Mouse (Mus musculus): Measurements from ENCODE around the gene Ncf2.

Gene Ncf2

GRCm38 (mm10) chr1:152807619-152808391 is 7.8 kb downstream of the Ncf2 start:
- no peaks in the 10 kb centered on the region for H3K36me3 ChIP-seq (ENCODE audit: insufficient read depth, low read length)
- no peaks in the 10 kb centered on the region for H3K9me3 ChIP-seq (ENCODE audit: low read length)
- peak overlapping the region; percentile 53 for H3K4me3 ChIP-seq (replicated peaks; ENCODE audit: low read length)
- TF ChIP-seq CTCF (conservative IDR thresholded peaks at IDR 0.05; ENCODE audit: low read length): no peak
- TF ChIP-seq POU5F1 (IDR thresholded peaks at IDR 0.05; ENCODE audit: borderline replicate concordance, low read length): no peak
- no peak for TF ChIP-seq NANOG (IDR thresholded peaks at IDR 0.05; ENCODE audit: borderline replicate concordance, low read length)
- no peaks in the 10 kb centered on the region for H3K27me3 ChIP-seq (ENCODE audit: insufficient read depth, low read length)
- peaks cover 61% of the 10 kb centered on the region for H3K4me1 ChIP-seq (replicated peaks; ENCODE audit: low read depth, low read length)

- Histone ChIP-seq H3K27me3 (ENCODE audit: insufficient read depth, low read length) (no peaks in the 10 kb centered on the region), H3K4me3 (replicated peaks; ENCODE audit: low read length) (peak overlapping the region; percentile 53), H3K36me3 (ENCODE audit: insufficient read depth, low read length) (no peaks in the 10 kb centered on the region), H3K9me3 (ENCODE audit: low read length) (no peaks in the 10 kb centered on the region), H3K4me1 (replicated peaks; ENCODE audit: low read depth, low read length) (peaks cover 65% of the 10 kb centered on the region)
- TF ChIP-seq CTCF (conservative IDR thresholded peaks at IDR 0.05; ENCODE audit: low read length): no peak
- no peak for TF ChIP-seq NANOG (IDR thresholded peaks at IDR 0.05; ENCODE audit: borderline replicate concordance, low read length)
- TF ChIP-seq POU5F1 (IDR thresholded peaks at IDR 0.05; ENCODE audit: borderline replicate concordance, low read length): no peak
These were observed 8.3 kb downstream of the Ncf2 start for GRCm38 (mm10) chr1:152808392-152808680.

- no peak for TF ChIP-seq NANOG (IDR thresholded peaks at IDR 0.05; ENCODE audit: borderline replicate concordance, low read length)
- no peak for TF ChIP-seq POU5F1 (IDR thresholded peaks at IDR 0.05; ENCODE audit: borderline replicate concordance, low read length)
- TF ChIP-seq CTCF (conservative IDR thresholded peaks at IDR 0.05; ENCODE audit: low read length): no peak
- Histone ChIP-seq H3K27me3 (ENCODE audit: insufficient read depth, low read length) (no peaks in the 10 kb centered on the region), H3K4me3 (replicated peaks; ENCODE audit: low read length) (no peak overlapping the region), H3K9me3 (ENCODE audit: low read length) (no peaks in the 10 kb centered on the region), H3K36me3 (ENCODE audit: insufficient read depth, low read length) (no peaks in the 10 kb centered on the region), H3K4me1 (replicated peaks; ENCODE audit: low read depth, low read length) (peaks cover 70% of the 10 kb centered on the region)
These were observed 9.7 kb downstream of the Ncf2 start for GRCm38 (mm10) chr1:152809541-152810252.

- Histone ChIP-seq H3K36me3 (ENCODE audit: insufficient read depth, low read length) (no peaks in the 10 kb centered on the region), H3K4me3 (replicated peaks; ENCODE audit: low read length) (no peak overlapping the region), H3K9me3 (ENCODE audit: low read length) (no peaks in the 10 kb centered on the region), H3K4me1 (replicated peaks; ENCODE audit: low read depth, low read length) (peaks cover 75% of the 10 kb centered on the region), H3K27me3 (ENCODE audit: insufficient read depth, low read length) (no peaks in the 10 kb centered on the region)
- TF ChIP-seq POU5F1 (IDR thresholded peaks at IDR 0.05; ENCODE audit: borderline replicate concordance, low read length): no peak
- no peak for TF ChIP-seq CTCF (conservative IDR thresholded peaks at IDR 0.05; ENCODE audit: low read length)
- TF ChIP-seq NANOG (IDR thresholded peaks at IDR 0.05; ENCODE audit: borderline replicate concordance, low read length): no peak
These were observed 10.8 kb downstream of the Ncf2 start for GRCm38 (mm10) chr1:152810533-152811439.

- H3K27me3 ChIP-seq (ENCODE audit: insufficient read depth, low read length): no peaks in the 10 kb centered on the region
- peak overlapping the region; percentile 33 for H3K4me3 ChIP-seq (replicated peaks; ENCODE audit: low read length)
- peaks cover 83% of the 10 kb centered on the region for H3K4me1 ChIP-seq (replicated peaks; ENCODE audit: low read depth, low read length)
- H3K36me3 ChIP-seq (ENCODE audit: insufficient read depth, low read length): no peaks in the 10 kb centered on the region
- TF ChIP-seq NANOG (IDR thresholded peaks at IDR 0.05; ENCODE audit: borderline replicate concordance, low read length): no peak
- peak; percentile 50 for TF ChIP-seq CTCF (conservative IDR thresholded peaks at IDR 0.05; ENCODE audit: low read length)
- H3K9me3 ChIP-seq (ENCODE audit: low read length): no peaks in the 10 kb centered on the region
These were observed 15.3 kb downstream of the Ncf2 start for GRCm38 (mm10) chr1:152815265-152815701.

- TF ChIP-seq POU5F1 (IDR thresholded peaks at IDR 0.05; ENCODE audit: borderline replicate concordance, low read length) (peak; percentile 48; the same call in 1 of the 2 replicates), NANOG (IDR thresholded peaks at IDR 0.05; ENCODE audit: borderline replicate concordance, low read length) (no peak), CTCF (conservative IDR thresholded peaks at IDR 0.05; ENCODE audit: low read length) (no peak)
- H3K4me3 ChIP-seq (replicated peaks; ENCODE audit: low read length): no peak overlapping the region
- no peaks in the 10 kb centered on the region for H3K36me3 ChIP-seq (ENCODE audit: insufficient read depth, low read length)
- no peaks in the 10 kb centered on the region for H3K9me3 ChIP-seq (ENCODE audit: low read length)
- peaks cover 67% of the 10 kb centered on the region for H3K4me1 ChIP-seq (replicated peaks; ENCODE audit: low read depth, low read length)
- no peaks in the 10 kb centered on the region for H3K27me3 ChIP-seq (ENCODE audit: insufficient read depth, low read length)
These were observed 17.2 kb downstream of the Ncf2 start for GRCm38 (mm10) chr1:152817027-152817769.

GRCm38 (mm10) chr1:152817794-152818193 is 17.8 kb downstream of the Ncf2 start:
- H3K27me3 ChIP-seq (ENCODE audit: insufficient read depth, low read length): no peaks in the 10 kb centered on the region
- no peak for TF ChIP-seq POU5F1 (IDR thresholded peaks at IDR 0.05; ENCODE audit: borderline replicate concordance, low read length)
- no peak for TF ChIP-seq NANOG (IDR thresholded peaks at IDR 0.05; ENCODE audit: borderline replicate concordance, low read length)
- no peak for TF ChIP-seq CTCF (conservative IDR thresholded peaks at IDR 0.05; ENCODE audit: low read length)
- H3K36me3 ChIP-seq (ENCODE audit: insufficient read depth, low read length): no peaks in the 10 kb centered on the region
- no peaks in the 10 kb centered on the region for H3K9me3 ChIP-seq (ENCODE audit: low read length)
- no peak overlapping the region; the same call in 1 of the 2 replicates for H3K4me3 ChIP-seq (replicated peaks; ENCODE audit: low read length)
- peaks cover 66% of the 10 kb centered on the region for H3K4me1 ChIP-seq (replicated peaks; ENCODE audit: low read depth, low read length)

Measured in E14TG2a.4 (cell line).